Mouse (Mus musculus): Measurements from ENCODE around the gene Sik2.

Gene Sik2

DNA sequence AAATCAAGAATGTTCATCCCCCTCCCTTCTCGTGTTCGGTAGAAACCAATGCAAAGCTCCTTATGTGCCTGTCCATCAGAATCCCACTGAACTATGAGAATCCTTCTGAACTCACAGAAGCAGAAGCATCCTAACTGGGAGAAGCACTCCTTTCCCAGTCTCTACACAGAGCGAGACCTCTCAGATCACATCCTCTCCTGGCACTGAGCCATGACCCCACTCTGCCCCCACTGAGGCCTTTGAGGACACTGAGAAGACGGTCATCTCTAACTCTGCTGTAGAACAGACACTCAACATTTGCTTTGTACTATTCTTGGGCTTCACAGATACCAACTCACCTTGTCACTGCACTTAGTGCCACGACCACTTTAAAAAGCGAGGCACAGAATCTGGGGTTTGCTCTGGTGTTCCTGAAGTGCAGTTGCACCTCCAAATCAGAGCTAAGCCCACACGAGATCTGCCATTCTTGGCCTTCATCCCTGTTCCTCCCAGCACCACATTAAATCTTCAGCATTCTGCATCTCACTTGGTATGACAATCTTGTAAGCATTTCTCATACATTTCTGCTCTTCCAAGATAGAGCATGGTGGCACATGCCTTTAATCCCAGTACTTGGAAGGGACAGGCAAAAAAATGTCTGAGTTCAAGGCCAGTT, 96.9 kb downstream of the Sik2 start:
- no peak for DNase-seq

GRCm38 (mm10) chr9:50905321-50905720, 103.6 kb downstream of the Sik2 start:
- DNase-seq = no peak

DNA sequence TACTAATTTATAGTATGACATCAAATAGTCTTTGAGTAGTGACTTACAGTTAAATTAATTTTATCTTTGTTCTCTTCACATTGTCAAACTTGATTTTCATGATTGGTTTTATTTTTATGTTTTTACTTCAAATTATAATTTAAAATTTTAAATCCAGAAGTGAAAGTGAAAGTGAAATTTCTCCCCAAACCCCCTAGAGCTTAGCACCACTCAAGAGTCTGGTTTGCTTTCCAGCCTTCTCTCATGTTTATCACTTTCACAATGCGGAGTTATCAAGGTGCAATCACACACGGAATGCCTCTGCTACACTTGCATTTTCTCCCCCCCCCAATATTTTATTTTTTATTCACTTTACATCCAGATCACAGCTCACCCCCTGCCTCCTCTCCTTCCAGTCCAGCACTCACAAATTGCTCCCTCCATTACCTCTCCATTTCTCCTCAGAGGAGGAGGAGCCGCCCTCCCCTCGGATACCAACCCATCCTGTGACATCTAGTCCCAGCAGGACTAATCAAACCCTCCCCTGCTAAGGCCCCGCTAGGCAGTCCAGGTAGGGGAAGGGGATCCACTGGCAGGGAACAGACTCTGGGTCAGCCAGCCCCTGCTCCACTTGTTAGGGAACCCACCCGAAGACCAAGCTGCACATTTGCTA, 104.6 kb downstream of the Sik2 start:
- DNase-seq = no peak

DNA sequence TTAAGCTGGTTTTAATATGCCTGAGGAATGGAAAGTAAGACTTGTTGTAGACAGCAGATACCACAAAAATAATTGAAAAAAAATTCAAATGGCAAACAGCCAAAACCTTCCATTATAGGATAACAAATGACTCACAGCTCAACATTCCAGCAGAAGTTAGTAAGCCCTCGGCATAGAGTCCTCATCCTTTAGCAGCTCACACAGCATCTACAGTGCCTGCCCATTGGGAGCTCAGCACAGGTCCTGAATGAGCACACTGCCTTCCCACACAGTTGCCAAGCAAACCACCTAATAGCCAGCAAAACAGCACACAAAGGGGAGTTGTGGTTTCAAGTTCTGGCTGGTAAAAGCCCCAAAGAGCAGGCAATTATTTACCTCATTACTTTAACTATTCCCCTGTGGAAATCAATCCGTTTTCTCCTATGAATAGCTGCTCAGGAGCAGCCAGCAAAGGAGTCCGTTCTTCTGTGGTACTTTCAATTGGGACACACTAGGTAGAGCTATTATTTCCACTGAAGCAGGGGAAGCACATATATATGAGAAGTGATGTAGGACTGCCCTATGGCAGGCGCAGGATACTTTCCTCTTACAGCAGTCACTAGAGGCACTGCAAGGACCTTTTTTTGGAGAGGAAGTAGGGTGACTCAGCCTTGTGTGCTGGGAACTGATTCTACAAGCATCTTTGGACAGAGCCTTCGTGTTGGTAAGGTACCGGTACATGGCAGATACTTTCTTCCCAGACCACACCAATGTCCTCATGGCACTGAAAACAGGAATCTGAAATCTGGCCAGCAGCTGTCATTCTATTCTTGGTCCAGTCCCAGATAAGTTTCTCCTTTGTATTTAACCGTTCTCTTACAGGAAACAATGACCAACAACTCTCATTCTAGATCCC, 108.6 kb downstream of the Sik2 start:
- no peak for DNase-seq

DNA sequence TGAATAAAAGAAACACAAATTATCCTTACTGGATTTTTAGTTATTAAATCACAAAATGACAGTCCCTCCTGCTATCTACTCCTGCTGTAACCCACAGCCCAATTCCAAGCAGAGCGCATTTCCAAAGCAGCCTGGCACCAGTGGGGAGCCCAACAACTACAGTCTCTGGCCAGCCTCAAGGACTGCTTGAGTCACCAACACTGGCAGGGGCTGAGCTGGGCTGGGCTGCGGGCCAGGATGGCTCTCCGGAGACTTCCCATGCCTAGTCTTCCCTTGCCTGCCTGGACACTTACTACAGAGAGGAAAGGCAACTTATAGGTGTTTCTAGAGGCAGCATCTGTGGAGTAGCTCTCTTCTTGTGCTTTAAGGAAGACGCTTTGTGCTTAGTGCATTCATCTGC, 115.2 kb downstream of the Sik2 start:
- peak; percentile 94 for DNase-seq

DNA sequence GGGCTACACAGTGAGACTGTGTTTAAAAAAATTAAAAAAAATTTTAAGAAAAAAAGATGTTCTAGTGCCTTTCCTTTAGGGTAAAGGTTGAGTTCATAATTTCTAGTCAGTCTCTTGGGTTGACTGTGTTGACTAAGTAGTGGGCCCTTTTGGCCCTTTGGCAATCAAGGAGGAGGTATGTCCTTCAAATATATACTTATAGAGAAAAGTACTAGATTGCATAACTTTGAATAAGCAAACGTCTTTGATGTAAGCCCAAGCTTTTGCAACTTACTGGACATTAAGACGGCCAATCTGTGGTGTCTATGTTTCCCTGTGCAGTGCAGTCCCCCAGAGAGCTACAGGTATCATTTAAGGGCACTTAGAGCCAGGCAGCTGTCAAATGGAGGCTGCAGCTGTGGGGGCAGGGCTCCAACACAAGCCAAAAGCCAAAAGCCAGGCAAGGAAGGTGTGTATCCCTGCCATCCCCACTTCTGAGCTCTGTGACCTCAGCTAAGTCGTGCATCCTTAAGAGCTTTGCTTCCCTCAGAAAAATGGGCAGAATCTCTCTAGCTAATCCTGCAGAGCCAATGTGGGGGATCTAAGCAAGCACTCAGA, 118.3 kb downstream of the Sik2 start:
- no peak for DNase-seq

DNA sequence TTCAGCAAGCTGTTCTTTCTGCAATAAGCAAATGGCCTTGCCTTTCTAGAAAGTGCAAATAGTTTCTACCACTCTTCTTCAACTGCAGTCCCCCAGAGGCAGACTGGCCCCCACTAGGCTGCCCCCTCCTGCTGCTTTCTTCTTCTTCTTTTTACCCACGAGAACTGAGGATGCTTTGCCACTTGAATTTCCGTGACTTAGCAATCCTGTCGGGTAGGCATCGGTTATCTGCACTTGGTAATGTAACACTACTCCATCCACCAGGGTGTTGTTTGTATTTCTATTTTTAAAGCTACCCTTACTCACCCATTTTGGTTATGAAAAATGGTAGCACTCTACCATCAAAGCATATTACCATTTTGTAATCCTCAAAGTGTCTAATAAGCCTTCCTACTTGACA, 118.9 kb downstream of the Sik2 start:
- DNase-seq = no peak

GRCm38 (mm10) chr9:50889211-50889610, 119.7 kb downstream of the Sik2 start:
- DNase-seq = no peak

GRCm38 (mm10) chr9:50887351-50887750, 121.5 kb downstream of the Sik2 start:
- no peak for DNase-seq

DNA sequence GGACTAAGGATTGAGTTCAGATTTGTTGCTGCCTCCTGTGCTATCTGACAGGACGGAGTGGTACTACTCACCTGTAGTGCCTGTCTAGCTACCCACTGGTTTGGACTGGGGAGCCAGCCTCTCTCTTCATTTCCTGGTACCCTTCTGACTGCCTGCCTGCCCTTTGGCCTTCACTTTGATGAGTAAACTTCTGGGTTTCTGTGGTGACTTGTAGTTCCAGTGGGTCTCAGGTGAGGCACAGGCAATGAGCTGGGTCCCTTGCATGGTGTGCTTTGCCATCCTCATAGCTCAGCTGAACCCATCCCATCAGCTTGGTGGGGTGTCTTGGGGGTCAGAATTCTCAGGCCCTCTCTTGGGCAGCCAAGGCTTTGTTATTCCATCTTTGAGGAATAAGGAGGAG, 122.0 kb downstream of the Sik2 start:
- no peak for DNase-seq

DNA sequence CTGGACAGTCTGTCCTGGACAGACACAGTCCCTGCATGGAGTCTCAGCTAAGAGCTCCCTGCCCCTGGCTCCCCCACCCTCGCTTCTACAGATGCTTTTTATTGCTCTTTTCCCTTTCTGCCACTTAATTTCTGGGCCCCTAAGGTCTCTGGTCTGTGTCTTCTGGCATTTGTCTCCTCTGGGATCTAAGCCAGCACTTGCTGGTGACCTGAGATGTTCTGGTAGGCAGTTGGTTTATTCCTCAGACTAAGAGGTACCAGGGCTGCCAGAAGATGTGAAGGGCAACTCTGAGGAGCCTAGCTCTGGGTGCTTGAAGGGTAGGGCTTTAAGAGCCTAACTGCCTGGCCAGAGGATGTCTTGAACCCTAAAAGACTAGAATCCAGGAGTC, 123.3 kb downstream of the Sik2 start:
- DNase-seq = peak; percentile 65

DNA sequence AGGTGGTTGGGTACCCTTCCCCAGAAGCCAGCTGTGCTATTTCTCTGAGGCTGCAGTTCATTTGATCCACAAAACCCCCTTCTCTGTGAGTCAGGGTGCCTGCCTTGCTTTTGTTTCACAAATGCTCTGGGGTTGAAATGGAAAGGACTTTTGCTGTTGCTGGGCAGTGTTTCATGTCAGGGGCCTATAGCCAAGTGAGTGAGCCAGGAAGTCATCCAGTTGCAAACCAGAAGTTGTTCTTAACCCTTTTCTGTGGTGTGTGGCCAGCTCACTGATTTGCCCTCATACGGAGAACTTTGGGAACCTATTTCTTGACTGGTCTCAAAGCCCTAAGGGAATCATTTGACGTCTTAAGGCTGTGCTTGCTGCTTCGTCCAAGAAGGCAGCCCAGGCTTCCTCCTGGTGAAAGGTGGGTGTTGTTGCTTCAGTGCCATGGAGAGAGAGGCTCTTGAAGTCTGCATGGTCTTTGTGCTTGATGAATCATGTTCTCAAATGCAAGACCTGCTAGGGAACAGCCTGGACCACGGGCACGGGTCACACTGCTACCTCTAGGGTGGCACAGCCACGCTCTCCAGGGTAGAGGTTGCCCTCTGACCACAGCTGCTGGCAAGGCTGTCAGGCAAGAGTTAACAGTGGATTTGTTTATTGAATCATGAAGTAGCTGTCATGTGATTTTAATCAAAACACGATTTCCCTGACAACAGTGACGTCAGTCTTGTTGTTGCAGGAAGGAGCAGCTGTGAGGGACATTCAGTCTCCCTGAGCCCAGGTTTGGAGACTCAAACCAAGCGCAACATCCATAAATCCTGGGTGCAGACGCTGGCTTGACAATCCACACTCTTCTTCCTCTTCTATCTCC, 123.9 kb downstream of the Sik2 start:
- peak; percentile 45 for DNase-seq

- peak; percentile 18 for DNase-seq
Measured at GRCm38 (mm10) chr9:50884093-50884492, 124.8 kb downstream of the Sik2 start.

DNA sequence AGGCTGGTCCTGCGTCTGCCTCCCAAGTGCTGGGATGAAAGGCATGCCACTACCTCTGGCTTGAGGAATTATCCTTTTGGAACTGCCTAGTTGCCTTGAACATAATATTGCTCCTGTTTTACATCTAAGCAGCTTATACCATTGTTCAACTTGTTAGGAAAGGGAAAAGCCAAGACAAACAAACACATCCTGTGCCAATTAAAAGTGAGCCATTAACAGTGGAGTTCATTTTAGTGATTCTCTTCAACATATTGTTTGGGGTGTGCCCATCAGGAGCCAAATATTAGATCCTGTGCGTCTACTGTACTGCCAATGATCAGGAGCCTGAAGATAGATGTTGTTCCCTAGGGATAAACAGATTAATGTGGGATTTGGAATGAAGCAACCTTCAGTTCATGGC, 126.7 kb downstream of the Sik2 start:
- no peak for DNase-seq

DNA sequence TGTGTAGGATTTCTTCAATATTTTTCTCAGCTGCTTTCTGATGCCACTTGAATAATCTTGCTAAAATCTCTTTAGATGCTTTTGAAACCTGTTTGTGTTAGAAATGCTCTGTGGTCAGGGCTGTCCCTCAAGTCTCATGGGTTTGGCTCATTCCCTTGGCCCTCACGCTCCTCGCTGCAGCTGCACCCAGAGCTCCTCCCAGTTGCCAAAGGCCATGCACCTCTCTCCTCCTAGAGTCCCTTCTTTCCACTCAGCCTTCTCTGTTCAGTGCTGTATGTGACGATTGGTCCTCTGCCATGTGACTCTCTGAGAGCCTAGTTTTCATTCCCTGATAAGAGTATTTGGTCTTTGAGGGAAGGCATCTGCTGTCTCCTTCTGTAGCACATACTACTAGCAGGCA, 131.4 kb downstream of the Sik2 start:
- no peak for DNase-seq

- DNase-seq = no peak
Measured at GRCm38 (mm10) chr9:50876287-50876686, 132.6 kb downstream of the Sik2 start.

DNA sequence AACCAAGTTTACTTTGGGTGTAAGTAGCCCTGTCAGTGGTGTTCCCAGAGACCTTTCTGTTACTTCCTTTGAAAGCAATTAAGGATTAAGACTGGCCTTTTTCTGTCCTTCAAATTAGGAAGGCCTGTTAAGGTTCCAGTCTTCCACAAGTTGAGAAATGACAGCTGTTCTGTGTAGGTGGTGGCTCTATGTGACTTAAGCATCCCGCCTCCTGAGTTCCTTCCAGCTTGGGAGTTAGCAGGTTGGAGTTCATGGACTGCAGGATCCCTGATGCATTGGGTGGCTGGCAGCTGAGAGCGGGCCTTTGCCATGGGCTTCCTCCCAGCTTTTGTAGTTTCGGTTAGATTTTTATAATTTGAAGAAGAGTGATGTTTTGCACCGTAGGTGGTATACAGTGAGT, 133.4 kb downstream of the Sik2 start:
- no peak for DNase-seq

DNA sequence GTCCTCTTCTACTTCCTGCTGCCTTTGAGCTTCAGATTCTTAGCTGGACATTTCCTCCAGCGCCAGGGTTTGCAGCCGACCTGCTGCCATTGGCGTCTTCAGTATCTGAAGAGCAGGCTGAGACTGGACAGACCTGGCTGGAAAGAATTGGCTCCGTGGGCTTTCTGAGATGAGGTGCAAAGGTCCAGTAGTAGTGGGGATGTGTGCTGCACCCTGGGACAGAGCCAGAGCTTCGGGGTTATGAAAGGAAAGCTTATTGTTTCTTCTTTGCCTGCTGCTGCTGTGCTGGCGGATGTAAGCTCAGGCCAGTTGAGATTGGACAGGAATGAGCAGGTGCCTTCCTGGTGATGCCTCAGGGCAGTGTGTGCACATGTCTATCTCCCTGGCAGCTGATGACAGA, 134.8 kb downstream of the Sik2 start:
- DNase-seq = no peak

- DNase-seq = no peak
Measured at GRCm38 (mm10) chr9:50873210-50873609, 135.7 kb downstream of the Sik2 start.

DNA sequence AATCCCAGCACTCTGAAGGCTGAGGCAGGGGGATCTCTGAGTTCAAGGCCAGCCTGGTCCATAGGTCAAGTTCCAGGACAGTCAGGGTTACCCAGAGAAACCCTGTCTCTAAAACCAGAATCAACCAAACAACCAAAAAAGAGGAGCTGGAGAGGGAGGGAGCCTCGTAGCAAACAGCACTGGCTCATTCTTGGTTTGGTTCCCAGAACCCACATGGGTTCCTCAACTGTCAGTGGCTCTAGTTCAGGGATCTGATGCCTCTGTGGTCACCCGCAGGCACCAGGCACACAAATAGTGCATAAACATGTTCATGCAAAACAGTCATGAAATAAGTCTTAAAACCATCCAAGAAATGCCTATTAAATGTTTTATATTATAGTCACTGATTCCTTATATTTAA, 140.7 kb downstream of the Sik2 start:
- peak; percentile 87 for DNase-seq

DNA sequence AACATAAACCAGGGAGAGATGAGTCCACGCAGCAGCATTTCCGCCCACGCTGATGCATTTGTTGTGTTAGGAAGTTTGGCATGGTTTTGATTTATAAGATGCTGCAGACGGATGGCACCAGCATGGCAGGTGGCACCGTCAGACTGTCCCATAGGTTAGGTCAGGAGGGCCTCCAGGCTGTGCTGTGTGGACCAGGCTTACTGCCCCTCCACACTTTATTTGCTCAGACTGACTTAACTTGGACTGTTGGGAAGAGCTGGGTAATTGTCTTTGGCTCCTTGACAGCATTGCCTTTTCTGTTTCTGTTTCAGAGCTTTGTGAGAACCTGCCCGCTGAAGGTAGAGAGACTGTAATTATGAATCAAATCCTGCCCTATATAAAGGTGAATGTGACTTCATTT, 141.9 kb downstream of the Sik2 start:
- DNase-seq = peak; percentile 60

DNA sequence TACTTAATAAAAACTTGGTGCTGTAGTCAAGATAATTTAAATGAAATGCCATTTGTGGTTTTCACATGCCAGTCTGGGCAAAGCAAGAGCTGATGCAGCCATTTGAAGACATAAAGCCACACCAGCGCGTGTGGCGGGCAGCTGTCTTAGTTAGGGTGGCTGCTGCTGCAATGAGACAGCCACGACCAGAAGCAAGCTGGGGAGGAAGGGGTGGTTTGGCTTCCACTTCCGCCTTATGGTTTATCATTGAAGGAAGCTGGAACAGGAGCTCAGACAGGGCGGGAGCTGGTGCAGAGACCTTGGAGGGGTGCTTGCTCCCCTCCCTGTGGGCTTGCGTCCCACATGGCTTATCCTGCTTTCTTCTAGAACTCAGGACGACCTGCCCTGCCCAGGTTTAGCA, 143.1 kb downstream of the Sik2 start:
- no peak for DNase-seq

DNA sequence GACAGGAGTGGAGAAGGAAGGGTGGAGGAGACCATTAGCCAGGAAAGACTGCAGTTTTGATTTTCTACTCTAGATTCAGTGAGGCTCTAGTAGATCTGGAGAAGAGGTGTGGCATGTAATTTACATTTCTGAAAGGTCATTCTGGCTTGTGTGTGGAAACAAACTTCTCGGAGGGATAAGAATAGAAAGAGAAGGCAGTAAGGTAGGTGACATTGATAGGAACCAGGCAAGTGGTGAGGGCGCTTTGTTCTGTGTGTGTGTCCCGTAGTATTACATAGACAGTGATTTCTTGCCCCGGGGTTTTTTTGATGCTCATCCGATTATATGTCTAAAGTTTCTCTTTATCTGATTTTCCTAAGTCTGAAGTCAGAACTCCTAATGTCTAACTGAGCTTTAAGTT, 144.0 kb downstream of the Sik2 start:
- no peak for DNase-seq

All from cerebellum, adult 9-11 months (tissue).